Mouse (Mus musculus): ENCODE measurements around the gene Slc6a20a. TPM values are rescaled to one million over a fixed set of nuclear protein-coding genes. Genes with fewer than 3 reads are reported as not detected.

Slc6a20a gene
- polyA plus RNA-seq, 1 experiment from 2014 or later, result 0.69 TPM

GRCm38 (mm10) chr9:123638668-123639089 lies 40.0 kb downstream of the Slc6a20a start:
- Histone ChIP-seq H3K27me3 (ENCODE audit: insufficient read depth, low read length) (no peaks in the 10 kb centered on the region), H3K9me3 (ENCODE audit: low read length) (no peaks in the 10 kb centered on the region), H3K4me3 (ENCODE audit: low read length) (no peak overlapping the region), H3K4me2 (replicated peaks; ENCODE audit: low read depth, low read length) (no peak overlapping the region), H3K36me3 (ENCODE audit: insufficient read depth, low read length) (no peaks in the 10 kb centered on the region), H3K4me1 (ENCODE audit: insufficient read depth, low read length) (no peaks in the 10 kb centered on the region), H3K27ac (ENCODE audit: low read length) (no peak overlapping the region), H3K9ac (replicated peaks; ENCODE audit: low read length) (no peak overlapping the region)
- whole genome bisulfite sequencing, result 90% methylated on average over 1 of the region's 1 CpGs
- peak; percentile 85 for ATAC-seq (ENCODE audit: low FRiP score, low TSS enrichment)

- Histone ChIP-seq H3K4me2 (replicated peaks; ENCODE audit: low read depth, low read length) (no peak overlapping the region), H3K9me3 (ENCODE audit: low read length) (no peaks in the 10 kb centered on the region), H3K4me3 (ENCODE audit: low read length) (no peak overlapping the region), H3K36me3 (ENCODE audit: insufficient read depth, low read length) (no peaks in the 10 kb centered on the region), H3K4me1 (ENCODE audit: insufficient read depth, low read length) (no peaks in the 10 kb centered on the region), H3K27me3 (ENCODE audit: insufficient read depth, low read length) (no peaks in the 10 kb centered on the region), H3K9ac (replicated peaks; ENCODE audit: low read length) (no peak overlapping the region), H3K27ac (ENCODE audit: low read length) (no peak overlapping the region)
- no peak for ATAC-seq (ENCODE audit: low FRiP score, low TSS enrichment)
Measured at GRCm38 (mm10) chr9:123638231-123638630, 40.5 kb downstream of the Slc6a20a start.

DNA sequence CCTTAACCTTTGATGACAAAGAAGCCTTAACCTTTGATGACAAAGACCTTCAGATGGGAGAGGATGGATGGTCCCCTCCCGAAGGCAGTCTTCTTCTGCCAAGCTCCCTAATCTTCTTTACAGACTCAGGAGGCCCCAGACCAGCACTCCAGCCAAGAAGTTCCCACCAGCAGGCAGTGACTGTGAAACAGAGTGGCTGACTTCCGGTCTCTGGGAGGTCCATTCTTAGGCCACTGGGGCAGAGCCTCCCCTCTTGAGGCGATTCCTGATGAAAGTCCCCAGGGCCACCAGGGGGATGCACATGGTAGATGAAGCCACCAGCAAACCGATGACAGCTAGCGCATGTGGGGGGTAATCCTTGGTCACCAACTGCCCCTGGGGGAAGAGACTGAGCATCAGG lies 41.9 kb downstream of the Slc6a20a start:
- no peak for ATAC-seq (ENCODE audit: low FRiP score, low TSS enrichment)
- H3K36me3 ChIP-seq (ENCODE audit: insufficient read depth, low read length), result no peaks in the 10 kb centered on the region

DNA sequence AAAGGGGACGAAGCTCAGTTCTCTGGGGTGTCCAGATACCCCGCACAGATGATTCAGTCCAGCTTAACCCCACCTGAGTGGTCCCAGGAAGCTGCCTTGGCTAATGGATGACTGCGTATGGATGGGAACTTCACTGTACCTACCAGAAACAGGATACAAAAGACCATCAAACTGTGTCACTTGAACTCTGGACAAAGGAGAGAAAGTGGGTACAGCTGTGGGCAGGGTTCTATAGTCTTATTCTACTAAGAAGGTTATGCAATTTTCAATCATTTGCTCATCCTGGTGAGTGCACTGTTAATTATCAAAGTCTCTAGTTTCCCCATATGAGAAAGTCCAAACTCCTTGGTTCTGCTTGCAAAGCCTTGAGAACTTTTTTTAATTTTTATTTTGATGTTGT lies 45.7 kb downstream of the Slc6a20a start:
- no peak overlapping the region for H3K4me3 ChIP-seq (ENCODE audit: low read length)
- H3K9me3 ChIP-seq (ENCODE audit: low read length), result no peaks in the 10 kb centered on the region
- no peak overlapping the region for H3K27ac ChIP-seq (ENCODE audit: low read length)
- H3K27me3 ChIP-seq (ENCODE audit: insufficient read depth, low read length), result no peaks in the 10 kb centered on the region
- ATAC-seq (ENCODE audit: low FRiP score, low TSS enrichment), result no peak
- no peaks in the 10 kb centered on the region for H3K4me1 ChIP-seq (ENCODE audit: insufficient read depth, low read length)
- no peak overlapping the region for H3K4me2 ChIP-seq (replicated peaks; ENCODE audit: low read depth, low read length)
- H3K9ac ChIP-seq (replicated peaks; ENCODE audit: low read length), result no peak overlapping the region
- WGBS, result 83% methylated on average over 3 of the region's 3 CpGs
- no peaks in the 10 kb centered on the region for H3K36me3 ChIP-seq (ENCODE audit: insufficient read depth, low read length)

More for the DNA sequence above, 41.9 kb downstream of the Slc6a20a start:
- Histone ChIP-seq H3K9me3 (ENCODE audit: low read length) (no peaks in the 10 kb centered on the region), H3K27me3 (ENCODE audit: insufficient read depth, low read length) (no peaks in the 10 kb centered on the region), H3K4me3 (ENCODE audit: low read length) (no peak overlapping the region), H3K9ac (replicated peaks; ENCODE audit: low read length) (no peak overlapping the region), H3K27ac (ENCODE audit: low read length) (no peak overlapping the region), H3K4me2 (replicated peaks; ENCODE audit: low read depth, low read length) (no peak overlapping the region), H3K4me1 (ENCODE audit: insufficient read depth, low read length) (no peaks in the 10 kb centered on the region)
- 68% methylated on average over 5 of the region's 5 CpGs for WGBS

DNA sequence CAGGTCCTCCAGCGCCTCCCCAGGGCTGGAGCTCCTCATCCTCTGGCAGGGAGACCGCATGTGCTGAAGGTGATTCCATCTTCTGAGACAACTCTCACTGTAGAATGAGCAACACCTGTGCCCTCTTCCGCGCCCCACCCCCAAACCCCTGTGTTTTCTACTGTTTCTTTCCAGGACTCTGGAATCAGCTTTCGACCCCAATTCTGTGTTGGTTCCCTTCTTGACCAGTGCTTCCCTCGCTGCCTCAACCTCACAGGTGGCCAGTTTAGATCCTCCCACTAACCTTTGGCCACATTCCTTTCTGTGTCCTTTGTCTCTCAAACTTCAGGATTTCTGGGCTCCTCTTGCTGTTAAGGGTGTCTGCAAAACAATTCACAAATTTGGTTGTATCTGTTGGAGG lies 46.4 kb downstream of the Slc6a20a start, which contains the start of gene Slc6a20b:
Gene Slc6a20b, minus strand, starts transcription at position 285 of the 400 bp plus-strand sequence.
- Histone ChIP-seq H3K9me3 (ENCODE audit: low read length) (no peaks in the 10 kb centered on the region), H3K4me2 (replicated peaks; ENCODE audit: low read depth, low read length) (no peak within 1 kb of the TSS), H3K27me3 (ENCODE audit: insufficient read depth, low read length) (no peaks in the 10 kb centered on the region), H3K36me3 (ENCODE audit: insufficient read depth, low read length) (no peaks in the 10 kb centered on the region), H3K9ac (replicated peaks; ENCODE audit: low read length) (no peak within 1 kb of the TSS), H3K4me1 (ENCODE audit: insufficient read depth, low read length) (no peaks in the 10 kb centered on the region), H3K27ac (ENCODE audit: low read length) (no peak within 1 kb of the TSS), H3K4me3 (ENCODE audit: low read length) (no peak within 1 kb of the TSS)
- ATAC-seq (ENCODE audit: low FRiP score, low TSS enrichment), result no peak
- WGBS, result 79% methylated on average over 6 of the region's 6 CpGs

GRCm38 (mm10) chr9:123631666-123632065 lies 47.0 kb downstream of the Slc6a20a start:
- H3K9me3 ChIP-seq (ENCODE audit: low read length), result no peaks in the 10 kb centered on the region
- 86% methylated on average over 3 of the region's 3 CpGs for WGBS
- no peaks in the 10 kb centered on the region for H3K4me1 ChIP-seq (ENCODE audit: insufficient read depth, low read length)
- no peak overlapping the region for H3K9ac ChIP-seq (replicated peaks; ENCODE audit: low read length)
- no peak overlapping the region for H3K4me3 ChIP-seq (ENCODE audit: low read length)
- no peak overlapping the region for H3K27ac ChIP-seq (ENCODE audit: low read length)
- no peak for ATAC-seq (ENCODE audit: low FRiP score, low TSS enrichment)
- H3K27me3 ChIP-seq (ENCODE audit: insufficient read depth, low read length), result no peaks in the 10 kb centered on the region
- no peak overlapping the region for H3K4me2 ChIP-seq (replicated peaks; ENCODE audit: low read depth, low read length)
- no peaks in the 10 kb centered on the region for H3K36me3 ChIP-seq (ENCODE audit: insufficient read depth, low read length)

DNA sequence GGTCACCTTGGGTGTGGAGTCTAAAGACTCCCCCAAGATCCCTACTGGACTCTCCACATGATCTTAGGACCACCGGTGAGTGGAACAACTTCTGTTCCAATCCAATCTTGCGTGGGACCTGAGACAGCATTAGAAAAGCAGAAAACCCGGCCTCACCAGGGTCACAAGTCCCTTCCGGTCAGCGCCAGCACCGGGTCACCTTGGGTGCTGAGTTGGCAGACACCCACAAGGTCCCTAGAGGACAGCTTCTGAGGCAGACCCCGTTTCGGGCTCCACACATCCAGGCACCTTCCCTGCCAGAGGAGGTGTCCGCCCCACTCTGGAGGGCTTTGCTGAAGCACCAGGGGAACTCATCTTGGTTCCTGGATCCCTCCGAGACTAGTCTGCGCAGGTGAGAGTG lies 52.9 kb downstream of the Slc6a20a start:
- H3K27me3 ChIP-seq (ENCODE audit: insufficient read depth, low read length), result no peaks in the 10 kb centered on the region
- no peaks in the 10 kb centered on the region for H3K36me3 ChIP-seq (ENCODE audit: insufficient read depth, low read length)
- 89% methylated on average over 11 of the region's 11 CpGs for WGBS
- no peak overlapping the region for H3K4me3 ChIP-seq (ENCODE audit: low read length)
- H3K4me1 ChIP-seq (ENCODE audit: insufficient read depth, low read length), result no peaks in the 10 kb centered on the region
- ATAC-seq (ENCODE audit: low FRiP score, low TSS enrichment), result no peak
- no peak overlapping the region for H3K27ac ChIP-seq (ENCODE audit: low read length)
- no peak overlapping the region for H3K4me2 ChIP-seq (replicated peaks; ENCODE audit: low read depth, low read length)
- no peak overlapping the region for H3K9ac ChIP-seq (replicated peaks; ENCODE audit: low read length)
- H3K9me3 ChIP-seq (ENCODE audit: low read length), result no peaks in the 10 kb centered on the region

GRCm38 (mm10) chr9:123624741-123625140 lies 53.9 kb downstream of the Slc6a20a start:
- no peak overlapping the region for H3K9ac ChIP-seq (replicated peaks; ENCODE audit: low read length)
- ATAC-seq (ENCODE audit: low FRiP score, low TSS enrichment), result no peak
- H3K36me3 ChIP-seq (ENCODE audit: insufficient read depth, low read length), result no peaks in the 10 kb centered on the region
- H3K9me3 ChIP-seq (ENCODE audit: low read length), result no peaks in the 10 kb centered on the region
- no peaks in the 10 kb centered on the region for H3K4me1 ChIP-seq (ENCODE audit: insufficient read depth, low read length)
- no peak overlapping the region for H3K4me3 ChIP-seq (ENCODE audit: low read length)
- H3K4me2 ChIP-seq (replicated peaks; ENCODE audit: low read depth, low read length), result no peak overlapping the region
- no peak overlapping the region for H3K27ac ChIP-seq (ENCODE audit: low read length)
- no peaks in the 10 kb centered on the region for H3K27me3 ChIP-seq (ENCODE audit: insufficient read depth, low read length)
- 87% methylated on average over 2 of the region's 2 CpGs for WGBS

DNA sequence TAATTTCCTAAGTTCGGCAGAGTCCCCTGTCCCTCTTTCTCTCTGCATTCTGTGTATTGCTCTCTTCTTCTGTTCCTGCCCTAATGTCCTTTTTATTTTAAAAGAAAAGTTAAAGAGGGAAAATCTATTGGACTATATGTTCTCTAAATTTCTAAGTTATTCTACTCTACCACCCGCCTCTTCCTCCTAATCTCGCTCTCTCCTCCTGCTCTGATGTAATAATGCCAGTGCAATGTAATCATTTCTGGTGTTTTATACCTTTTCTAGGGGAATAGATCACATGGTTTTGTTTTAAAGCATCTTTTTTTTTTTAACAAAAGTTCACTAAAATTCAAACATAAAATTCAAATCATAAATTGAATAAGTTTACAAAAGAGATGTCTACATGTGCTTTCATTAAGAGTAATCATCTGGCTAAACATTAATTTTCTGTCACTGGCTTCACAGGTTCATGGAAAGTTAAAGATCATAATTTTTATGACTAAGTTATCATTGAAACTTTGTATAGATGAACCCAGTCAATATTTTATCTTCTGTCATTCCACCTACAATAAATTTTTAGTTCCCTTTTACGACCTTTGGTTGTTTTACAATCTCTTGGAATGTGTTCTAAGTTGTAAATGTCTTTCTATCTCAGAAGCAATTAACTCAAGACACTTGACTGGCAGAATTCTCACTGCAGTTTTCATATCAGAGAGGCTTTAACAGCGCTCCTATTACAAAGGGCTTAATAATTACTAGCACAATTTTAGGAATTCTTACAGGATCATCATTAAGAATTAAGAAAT lies 58.2 kb downstream of the Slc6a20a start:
- H3K27me3 ChIP-seq (ENCODE audit: insufficient read depth, low read length), result no peaks in the 10 kb centered on the region
- H3K4me2 ChIP-seq (replicated peaks; ENCODE audit: low read depth, low read length), result no peak overlapping the region
- H3K4me1 ChIP-seq (ENCODE audit: insufficient read depth, low read length), result no peaks in the 10 kb centered on the region
- H3K9ac ChIP-seq (replicated peaks; ENCODE audit: low read length), result no peak overlapping the region
- H3K36me3 ChIP-seq (ENCODE audit: insufficient read depth, low read length), result no peaks in the 10 kb centered on the region
- no peak for ATAC-seq (ENCODE audit: low FRiP score, low TSS enrichment)
- H3K27ac ChIP-seq (ENCODE audit: low read length), result no peak overlapping the region
- WGBS, result 73% methylated on average over 5 of the region's 5 CpGs
- no peak overlapping the region for H3K4me3 ChIP-seq (ENCODE audit: low read length)
- no peaks in the 10 kb centered on the region for H3K9me3 ChIP-seq (ENCODE audit: low read length)

DNA sequence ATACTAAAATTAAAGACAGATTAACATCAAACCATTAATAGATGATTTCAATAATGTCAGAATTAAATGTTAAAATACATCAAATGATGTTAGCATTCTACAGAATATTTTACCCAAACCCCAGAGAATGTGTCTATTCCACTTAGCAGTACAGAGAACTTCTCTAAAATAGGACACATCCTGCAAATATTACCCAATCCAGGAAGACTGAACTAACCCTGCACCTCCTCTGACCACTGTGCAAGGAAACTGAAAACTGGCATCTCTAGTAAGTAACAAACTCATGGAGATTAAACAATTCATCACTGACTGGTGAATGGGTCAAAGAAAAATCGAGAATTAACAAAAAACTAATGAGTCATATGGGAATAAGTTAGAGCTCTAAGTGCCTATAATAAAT lies 77.2 kb downstream of the Slc6a20a start:
- Histone ChIP-seq H3K27me3 (ENCODE audit: insufficient read depth, low read length) (no peaks in the 10 kb centered on the region), H3K4me3 (ENCODE audit: low read length) (no peak overlapping the region), H3K9ac (replicated peaks; ENCODE audit: low read length) (no peak overlapping the region), H3K36me3 (ENCODE audit: insufficient read depth, low read length) (no peaks in the 10 kb centered on the region), H3K9me3 (ENCODE audit: low read length) (no peaks in the 10 kb centered on the region), H3K4me2 (replicated peaks; ENCODE audit: low read depth, low read length) (no peak overlapping the region), H3K4me1 (ENCODE audit: insufficient read depth, low read length) (no peaks in the 10 kb centered on the region), H3K27ac (ENCODE audit: low read length) (no peak overlapping the region)
- no peak for ATAC-seq (ENCODE audit: low FRiP score, low TSS enrichment)
- WGBS, result 80% methylated on average over 1 of the region's 1 CpGs
